Mouse (Mus musculus) adrenal gland, postnatal 10 days (tissue): ENCODE data around the gene Speer4c. TPM values are rescaled to one million over a fixed set of nuclear protein-coding genes. Genes with fewer than 3 reads are reported as not detected.
"Not testable (repeated sequence)": the region's sequence is repeated elsewhere in the genome, so short reads cannot be mapped to it uniquely, and the experiment has no call there.

Experiments used
- DNase-seq: peaks from one replicate; pipeline ENCODE4 v3.0.0; 2021; ENCODE audit warnings: mixed read lengths
- long read RNA-seq, 2 experiments: library from polyadenylated mRNA; stranded (forward); transcript quantifications; one replicate each; pipeline ENCODE4 v2.0.0; 2021
- total RNA-seq, 2 experiments: library from RNA; stranded (reverse); gene quantifications; 2 replicates each; pipeline ENCODE4 v1.2.3; 2021

Gene Speer4c
- total RNA-seq, result not detected
- long read RNA-seq, experiment 1, result 0 reads
- long read RNA-seq, experiment 2, result 0 reads

DNA sequence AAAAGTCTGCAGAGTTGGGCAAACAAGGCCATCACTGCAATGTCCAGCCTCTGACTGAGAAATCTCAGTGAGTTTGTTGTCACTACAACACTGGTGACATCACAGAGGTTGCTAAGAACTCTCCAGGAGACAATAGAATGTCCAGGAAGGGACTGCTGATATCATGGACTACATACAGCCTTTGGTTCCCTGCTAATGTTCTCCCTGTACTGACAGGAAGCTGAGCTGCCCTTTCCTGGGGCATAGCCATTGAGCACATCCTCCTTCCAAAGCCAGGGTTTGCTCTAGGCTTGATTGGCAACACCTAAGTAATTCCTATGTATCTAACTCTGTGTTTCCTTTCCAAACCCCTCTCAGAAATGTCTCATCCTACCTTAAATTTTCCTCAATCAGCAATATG is at the start of gene Speer4c:
Gene Speer4c (minus strand): TSS at position 101 of the 400 bp plus-strand sequence.
- DNase-seq, result not testable (repeated sequence)

DNA sequence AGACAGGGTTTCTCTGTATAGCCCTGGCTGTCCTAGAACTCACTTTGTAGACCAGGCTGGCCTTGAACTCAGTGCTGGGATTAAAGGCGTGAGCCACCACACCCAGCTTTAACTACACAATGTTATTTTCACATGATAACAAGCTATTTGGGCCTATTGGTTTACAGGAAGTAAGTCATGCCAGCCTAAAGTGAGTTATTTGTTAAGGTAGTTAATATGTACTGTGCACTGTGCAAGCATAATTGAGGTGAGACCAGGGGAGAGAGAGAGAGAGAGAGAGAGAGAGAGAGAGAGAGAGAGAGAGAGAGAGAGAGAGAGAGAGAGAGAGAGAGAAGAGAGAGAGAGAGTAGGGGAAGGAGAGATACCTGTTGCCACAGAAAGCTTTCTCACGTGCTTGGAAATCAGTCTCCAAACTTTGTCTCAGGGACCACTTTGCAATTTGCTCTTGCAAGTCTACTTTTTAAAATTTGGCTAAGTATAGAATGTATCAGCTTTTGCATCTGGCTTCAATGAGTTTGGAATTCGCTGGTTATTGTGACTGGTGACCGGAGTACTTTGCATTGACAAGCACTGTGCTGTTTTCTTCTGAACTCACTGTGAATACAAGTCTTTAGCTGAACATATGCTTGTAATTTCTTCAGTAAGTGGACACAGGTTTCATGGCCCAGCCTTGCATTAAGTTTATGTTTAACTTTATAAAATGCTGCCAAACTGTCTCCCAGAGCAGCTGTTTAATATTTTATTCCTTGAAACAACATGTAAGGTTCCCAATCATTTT is 33.6 kb upstream of the Speer4c start:
- no peak for DNase-seq

DNA sequence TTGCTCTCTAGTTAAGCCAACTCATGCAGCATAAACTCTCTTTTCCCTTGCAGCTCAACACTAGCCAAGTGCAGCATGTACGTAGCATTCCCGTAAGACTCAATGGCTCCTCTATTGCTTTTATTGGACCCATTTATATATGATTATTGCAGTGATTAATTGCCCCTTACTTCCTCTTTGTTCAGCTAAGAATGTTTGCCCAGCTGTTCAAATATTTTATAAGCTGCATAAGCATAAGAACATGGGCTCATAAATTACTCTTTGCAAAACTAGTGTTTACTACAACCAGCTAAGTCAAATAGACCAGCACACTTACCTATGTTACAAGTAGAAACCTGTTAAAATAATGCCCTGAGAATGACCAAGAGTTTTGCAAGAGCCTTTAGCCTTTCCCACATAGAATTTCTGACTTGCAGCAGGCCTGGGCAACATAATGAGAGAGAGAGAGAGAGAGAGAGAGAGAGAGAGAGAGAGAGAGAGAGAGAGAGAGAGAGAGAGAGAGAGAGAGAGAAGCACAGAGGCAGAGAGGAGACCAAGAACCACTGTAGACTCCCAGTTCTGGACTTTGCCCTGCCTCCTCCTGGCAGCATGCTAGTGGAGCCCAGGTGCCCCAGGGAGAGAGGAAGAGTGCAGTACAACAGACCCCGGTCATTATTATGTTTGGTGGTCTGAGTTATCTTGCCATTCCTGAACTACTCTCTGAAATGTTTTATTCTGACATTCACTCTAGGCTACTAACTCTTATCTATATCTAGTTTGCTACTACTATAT is 20.2 kb upstream of the Speer4c start:
- no peak for DNase-seq

DNA sequence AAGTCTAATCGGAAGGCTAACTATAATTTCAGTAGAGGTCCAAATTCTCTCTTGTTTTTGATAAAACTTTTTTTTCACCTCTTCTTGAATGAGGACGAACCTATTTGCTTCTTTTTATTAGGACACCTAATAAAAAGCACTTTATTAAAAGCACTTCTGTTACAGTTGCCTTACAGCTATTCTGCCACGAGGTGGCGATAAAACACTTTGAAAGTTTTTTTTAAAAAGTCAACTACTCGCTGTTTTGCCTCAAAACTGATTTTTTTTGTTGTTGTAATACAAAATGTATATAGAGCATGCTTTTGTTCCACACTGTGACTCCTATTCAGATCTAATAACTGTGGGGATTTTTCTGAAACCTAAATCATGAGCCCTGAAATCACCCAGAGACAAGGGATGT is 11.2 kb downstream of the Speer4c start:
- peak; percentile 44 for DNase-seq

DNA sequence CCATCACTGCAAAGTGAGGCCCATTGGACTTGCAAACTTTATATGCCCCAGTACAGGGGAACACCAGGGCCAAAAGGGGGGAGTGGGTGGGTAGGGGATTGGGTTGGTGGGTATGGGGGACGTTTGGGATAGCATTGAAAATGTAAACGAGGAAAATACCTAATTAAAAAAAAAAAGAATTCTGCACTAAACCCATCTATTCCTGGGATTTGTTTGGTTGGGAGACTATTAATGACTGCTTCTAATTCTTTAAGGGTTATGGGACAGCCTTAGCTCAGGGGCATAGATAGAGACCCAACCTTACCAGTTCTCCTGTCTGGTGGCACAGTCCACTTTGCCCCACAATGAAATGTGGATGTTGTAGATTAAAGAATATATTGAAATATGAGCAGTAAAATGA is 16.4 kb downstream of the Speer4c start:
- DNase-seq, result not testable (repeated sequence)

DNA sequence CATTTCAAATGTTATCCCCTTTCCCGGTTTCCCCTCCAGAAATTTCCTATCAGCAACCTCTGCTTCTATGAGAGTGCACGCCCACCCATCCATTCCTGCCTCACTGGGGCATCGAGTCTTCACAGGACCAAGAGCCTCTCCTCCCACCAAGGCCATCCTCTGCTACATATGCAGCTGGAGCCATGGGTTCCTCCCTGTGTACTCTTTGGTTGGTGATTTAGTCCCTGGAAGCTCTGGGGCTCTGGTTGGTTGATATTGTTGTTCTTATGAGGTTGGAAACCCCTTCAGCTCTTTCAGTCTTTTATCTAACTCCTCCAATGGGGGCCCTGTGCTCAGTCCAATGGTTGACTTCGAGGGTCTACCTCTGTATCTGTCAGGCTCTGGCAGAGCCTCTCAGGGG is 22.2 kb downstream of the Speer4c start:
- not testable (repeated sequence) for DNase-seq

DNA sequence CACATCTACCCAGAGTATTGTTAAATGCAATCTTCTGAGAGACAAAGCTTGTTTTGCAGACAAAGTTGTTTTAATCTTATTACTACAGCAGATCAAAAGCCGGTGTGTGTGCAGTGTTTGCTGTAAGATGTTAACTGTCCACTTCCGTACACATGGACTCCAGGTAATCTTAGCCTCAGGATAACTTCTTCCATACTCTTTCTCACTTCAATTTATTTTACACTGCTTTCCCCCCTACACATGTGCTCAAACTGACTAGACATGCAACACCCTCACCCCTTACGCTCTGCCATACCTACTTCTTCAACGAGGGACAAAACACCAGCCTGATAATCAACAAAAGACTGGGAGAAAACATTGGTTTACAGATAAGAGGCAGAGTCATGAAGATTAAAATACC is 23.2 kb downstream of the Speer4c start:
- DNase-seq, result not testable (repeated sequence)

DNA sequence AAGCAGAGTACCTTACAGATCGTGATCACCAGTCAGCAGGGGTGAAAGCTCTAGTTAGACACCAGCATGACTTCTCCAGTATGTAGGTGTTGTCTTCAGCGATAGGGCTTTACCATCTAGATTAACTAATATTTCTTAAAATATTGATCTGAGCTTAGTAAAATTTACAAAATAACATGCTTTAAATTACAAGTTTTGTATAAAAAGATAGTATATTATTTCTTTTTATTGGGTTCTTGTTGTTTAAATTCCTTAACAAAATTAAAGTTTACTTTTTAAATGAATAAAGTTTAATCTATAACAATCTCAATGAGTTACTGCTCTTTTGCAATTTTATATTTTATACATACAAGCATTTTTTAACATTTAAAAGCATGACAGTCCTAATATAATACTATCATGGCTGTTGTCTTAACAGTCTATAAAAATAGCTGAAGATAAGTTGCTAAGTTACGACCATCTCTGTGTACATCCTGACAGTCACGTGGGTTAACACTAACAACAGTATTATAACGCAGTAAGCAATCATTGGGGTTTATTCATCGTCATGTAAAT is 24.3 kb downstream of the Speer4c start:
- not testable (repeated sequence) for DNase-seq

DNA sequence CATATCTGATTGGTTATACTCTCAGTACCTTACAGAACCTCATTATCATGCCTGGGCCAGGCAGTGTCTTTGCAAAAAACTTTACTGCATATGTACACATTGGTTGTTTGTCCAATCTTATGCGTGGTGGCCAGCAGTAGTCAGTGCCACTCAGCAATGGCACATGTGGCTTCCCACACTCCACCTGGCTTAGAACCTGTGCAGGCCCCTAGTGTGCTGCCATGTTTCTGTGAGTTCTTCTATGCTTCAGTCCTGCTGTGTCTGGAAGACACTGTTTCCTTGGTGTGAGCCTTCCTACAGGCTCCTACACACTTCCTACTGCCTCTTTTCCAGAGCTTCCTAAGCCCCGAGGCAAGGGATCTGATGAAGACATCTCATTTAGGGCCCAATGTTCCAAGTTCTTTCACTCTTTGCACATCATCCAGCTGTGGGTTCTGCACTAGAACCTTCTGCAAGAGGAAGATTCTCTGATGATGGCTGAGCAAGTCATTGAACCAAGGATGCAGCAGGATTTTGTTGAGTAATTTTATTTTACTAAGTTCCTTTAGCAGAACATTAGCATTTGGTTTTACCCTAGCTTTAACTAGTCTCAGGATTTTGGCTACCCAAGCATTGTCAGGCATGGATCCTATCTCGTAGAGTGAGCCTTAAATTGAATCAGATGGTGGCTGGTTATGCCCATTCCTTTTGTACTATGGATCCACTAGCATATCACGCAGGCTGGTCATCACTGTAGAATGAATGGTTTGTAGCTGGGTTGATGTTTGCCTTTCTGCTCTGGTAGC is 25.0 kb downstream of the Speer4c start:
- not testable (repeated sequence) for DNase-seq

DNA sequence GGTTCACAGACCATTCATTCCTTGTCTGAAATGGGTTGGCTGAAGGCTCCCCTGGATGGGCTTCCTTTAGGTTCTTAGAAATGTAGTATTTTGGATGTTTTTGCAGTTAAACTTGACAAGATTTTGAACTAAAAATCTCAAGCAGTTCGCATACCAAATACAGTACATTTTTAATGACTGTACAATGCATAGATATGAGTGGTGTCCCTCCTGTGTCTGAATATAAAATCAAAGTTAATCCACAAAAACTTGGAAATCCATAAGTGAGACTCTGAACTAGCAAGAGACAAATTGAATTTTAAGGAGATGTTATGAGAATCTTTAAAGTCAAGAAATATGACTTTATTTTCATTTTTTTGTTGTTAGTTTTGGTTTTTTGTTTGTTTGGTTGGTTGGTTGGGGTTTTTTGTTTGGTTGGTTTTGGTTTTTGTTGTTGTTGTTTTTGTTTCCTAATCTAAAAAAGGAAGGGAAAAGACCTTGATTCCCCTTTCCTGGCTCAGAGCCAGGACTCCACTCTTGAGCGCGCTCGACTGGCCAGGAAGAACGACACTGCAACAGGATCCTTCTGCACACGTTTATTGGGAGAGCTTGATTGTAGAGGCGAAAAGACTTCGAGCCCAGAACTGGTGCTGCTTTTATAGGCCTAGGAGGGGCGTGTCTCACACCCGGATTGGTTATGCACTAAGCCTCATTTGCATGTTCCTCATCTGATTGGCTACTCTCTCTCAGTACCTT is 32.6 kb downstream of the Speer4c start:
- not testable (repeated sequence) for DNase-seq

DNA sequence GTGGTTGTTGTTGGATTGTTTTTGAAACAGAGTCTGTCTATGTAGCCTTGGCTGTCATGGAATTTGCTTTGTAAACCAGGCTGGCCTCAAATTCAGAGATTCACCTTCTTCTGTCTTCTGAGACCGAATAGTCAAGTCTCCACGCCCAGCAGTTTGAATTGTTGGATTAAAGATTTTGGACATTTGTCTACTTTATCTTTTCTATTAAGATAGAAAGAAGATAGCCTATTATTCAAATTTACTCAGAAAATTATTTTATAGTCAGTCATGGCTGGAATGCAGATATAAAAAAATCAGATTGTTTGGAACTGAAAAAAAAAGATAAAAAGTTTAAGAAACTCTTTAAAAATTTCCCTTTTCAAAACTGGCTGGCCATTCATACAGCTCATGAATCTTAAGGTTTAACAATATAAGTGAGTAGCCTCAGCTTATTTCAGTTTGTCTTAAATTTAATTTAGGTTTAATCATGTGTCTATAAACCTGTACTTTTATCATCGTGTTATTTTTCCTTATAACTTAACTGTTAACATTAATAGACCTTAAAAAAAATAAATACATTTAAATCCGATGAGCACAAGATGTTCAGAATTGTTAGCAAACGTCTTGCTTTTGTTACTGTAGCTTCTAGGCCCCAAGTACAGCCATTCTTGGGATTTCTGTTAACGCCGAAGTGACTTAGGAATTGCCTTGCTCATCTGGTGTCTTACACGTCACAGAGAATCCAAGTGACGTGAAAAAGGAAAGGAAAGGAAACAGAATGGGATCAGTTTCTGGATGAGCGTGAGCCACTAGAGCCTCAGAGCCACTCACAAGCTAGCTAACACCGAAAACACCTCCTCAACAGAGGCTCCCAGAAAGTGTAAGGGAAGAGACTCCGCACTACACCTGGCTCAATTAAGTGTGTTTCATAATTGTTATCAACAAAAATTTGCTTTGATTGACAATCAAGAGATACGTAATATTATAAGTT is 33.8 kb downstream of the Speer4c start:
- DNase-seq, result not testable (repeated sequence)

DNA sequence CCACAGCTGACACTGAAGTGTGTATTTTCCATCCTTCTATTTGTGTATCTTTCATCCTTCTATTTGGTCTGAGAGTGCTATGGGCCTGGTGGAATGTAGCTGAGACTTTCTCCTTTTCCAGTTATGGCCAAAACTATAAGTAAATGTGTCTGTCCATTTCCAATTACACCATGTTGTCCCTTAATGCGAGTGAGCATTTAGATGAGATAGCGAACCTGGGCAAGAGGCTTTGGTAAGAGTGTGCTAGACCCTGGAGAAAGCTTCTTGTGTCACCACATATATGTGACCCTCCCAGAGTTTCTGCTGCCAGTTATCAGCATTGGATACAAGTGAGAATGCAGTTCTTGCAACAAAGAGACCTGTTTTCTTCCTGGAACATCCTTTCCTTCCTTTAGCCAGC is 35.2 kb downstream of the Speer4c start:
- not testable (repeated sequence) for DNase-seq

DNA sequence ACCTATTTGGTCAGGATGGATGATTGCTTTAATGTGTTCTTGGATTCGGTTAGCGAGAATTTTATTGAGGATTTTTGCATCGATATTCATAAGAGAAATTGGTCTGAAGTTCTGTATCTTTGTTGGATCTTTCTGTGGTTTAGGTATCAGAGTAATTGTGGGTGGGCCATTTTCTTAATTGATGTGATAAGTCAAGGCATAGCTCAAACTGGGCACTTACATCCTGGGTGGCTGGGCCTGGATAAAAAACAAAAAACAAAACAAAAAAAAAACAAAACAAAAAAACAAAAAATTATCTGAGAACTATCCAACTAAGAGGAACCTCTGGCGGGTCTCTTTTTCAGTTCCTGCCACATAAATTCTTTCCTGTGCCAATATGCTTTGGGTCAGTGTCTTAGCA is 36.3 kb downstream of the Speer4c start:
- DNase-seq, result not testable (repeated sequence)

DNA sequence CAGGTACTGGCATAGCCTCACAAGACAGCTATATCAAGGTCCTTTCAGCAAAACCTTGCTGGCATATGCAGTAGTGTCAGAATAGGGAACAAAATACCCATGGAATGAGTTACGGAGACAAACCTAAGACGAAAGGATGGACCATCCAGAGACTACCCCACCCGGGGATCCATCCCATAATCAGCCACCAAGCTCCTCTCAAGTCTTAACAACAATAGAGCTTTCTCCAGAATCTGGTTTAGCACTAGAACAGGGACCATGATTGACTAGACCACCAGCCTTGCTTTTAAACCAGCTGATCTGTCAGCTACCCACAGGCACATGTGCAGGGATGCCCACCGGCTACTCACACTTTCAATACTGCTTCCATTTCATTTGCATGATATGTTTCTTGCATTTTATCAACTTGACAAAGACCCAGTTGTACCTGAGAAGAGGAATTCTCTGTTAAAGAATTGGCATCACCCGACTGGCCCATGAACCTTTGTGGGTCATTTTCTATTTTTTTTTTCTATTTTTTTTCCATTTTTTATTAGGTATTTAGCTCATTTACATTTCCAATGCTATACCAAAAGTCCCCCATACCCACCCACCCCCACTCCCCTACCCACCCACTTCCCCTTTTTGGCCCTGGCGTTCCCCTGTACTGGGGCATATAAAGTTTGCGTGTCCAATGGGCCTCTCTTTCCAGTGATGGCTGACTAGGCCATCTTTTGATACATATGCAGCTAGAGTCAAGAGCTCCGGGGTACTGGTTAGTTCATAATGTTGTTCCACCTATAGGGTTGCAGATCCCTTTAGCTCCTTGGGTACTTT is 39.4 kb downstream of the Speer4c start:
- DNase-seq, result not testable (repeated sequence)

DNA sequence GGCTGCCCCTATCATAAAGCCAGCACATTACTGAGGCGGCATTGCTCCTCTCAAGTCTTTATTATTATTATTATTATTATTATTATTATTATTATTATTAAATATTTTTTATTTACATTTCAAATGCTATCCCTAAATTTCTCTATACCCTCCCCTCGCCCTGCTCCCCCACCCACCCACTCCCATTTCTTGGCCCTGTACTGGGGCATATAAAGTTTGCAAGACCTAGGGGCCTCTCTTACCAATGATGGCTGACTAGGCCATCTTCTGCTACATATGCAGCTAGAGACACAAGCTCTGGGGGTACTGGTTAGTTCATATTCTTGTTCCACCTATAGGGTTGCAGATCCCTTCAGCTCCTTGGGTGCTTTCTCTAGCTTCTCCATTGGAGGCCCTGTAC is 40.1 kb downstream of the Speer4c start:
- not testable (repeated sequence) for DNase-seq

DNA sequence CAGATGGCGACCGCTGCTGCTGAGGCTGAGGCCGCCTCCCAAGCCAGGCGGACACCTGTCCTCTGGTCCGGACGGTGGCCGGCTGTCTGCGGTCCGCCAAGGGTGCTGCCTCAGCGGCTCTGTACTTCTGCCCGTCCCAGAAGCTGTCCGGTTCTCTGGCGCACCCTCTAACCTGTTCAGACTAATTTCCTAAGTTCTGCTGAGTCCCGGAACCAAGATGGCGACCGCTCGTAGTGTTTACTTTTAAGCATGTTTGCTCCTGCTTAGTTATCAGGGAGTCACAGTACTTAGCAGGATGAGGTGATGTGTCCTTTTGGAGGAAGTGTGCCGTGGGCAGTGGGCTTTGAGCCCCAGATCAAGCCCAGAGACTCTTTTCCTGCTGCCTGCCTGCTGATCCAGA is 43.3 kb downstream of the Speer4c start:
- DNase-seq, result not testable (repeated sequence)

DNA sequence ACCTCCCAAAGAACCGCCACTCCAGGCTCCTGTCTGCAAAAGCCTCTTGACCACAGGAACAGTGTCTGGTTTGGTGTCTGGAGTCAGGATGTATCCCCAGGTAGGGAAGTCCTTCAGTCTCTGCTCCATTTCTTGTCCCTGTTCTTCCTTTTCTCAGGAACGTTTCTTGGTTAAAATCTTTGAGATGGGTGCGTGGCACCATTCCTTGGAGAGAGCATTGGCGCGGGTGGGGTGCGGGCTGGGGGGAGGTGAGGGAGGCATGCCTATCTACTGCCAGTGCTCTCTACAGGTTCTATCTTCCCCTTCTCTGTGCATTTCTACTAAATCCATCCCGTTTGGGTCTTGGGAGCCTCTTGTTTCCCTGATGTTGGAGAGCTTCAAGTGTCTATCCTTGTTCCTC is 50.2 kb downstream of the Speer4c start:
- not testable (repeated sequence) for DNase-seq
